Mouse (Mus musculus): ENCODE data around the gene Gm17334.

The Gm17334 gene

GRCm38 (mm10) chr11:53804569-53805344, 31.8 kb upstream of the Gm17334 start:
- TF ChIP-seq GATA4 (IDR thresholded peaks at IDR 0.05; ENCODE audit: insufficient replicate concordance, low read length), result no peak

- TF ChIP-seq GATA4 (IDR thresholded peaks at IDR 0.05; ENCODE audit: insufficient replicate concordance, low read length), result no peak
Observed at GRCm38 (mm10) chr11:53803494-53803893, 30.5 kb upstream of the Gm17334 start.

GRCm38 (mm10) chr11:53803093-53803492, 30.1 kb upstream of the Gm17334 start:
- no peak for TF ChIP-seq GATA4 (IDR thresholded peaks at IDR 0.05; ENCODE audit: insufficient replicate concordance, low read length)

- TF ChIP-seq GATA4 (IDR thresholded peaks at IDR 0.05; ENCODE audit: insufficient replicate concordance, low read length), result no peak
Observed at GRCm38 (mm10) chr11:53800975-53801374, 28.0 kb upstream of the Gm17334 start.

GRCm38 (mm10) chr11:53800036-53800435, 27.0 kb upstream of the Gm17334 start:
- no peak for TF ChIP-seq GATA4 (IDR thresholded peaks at IDR 0.05; ENCODE audit: insufficient replicate concordance, low read length)

GRCm38 (mm10) chr11:53798041-53798711, 25.2 kb upstream of the Gm17334 start:
- TF ChIP-seq GATA4 (IDR thresholded peaks at IDR 0.05; ENCODE audit: insufficient replicate concordance, low read length), result no peak

- TF ChIP-seq GATA4 (IDR thresholded peaks at IDR 0.05; ENCODE audit: insufficient replicate concordance, low read length), result no peak
Observed at GRCm38 (mm10) chr11:53797386-53797920, 24.5 kb upstream of the Gm17334 start.

GRCm38 (mm10) chr11:53796409-53797151, 23.6 kb upstream of the Gm17334 start:
- peak; percentile 34; the same call in 1 of the 2 replicates for TF ChIP-seq GATA4 (IDR thresholded peaks at IDR 0.05; ENCODE audit: insufficient replicate concordance, low read length)

GRCm38 (mm10) chr11:53795813-53796212, 22.8 kb upstream of the Gm17334 start:
- no peak for TF ChIP-seq GATA4 (IDR thresholded peaks at IDR 0.05; ENCODE audit: insufficient replicate concordance, low read length)

GRCm38 (mm10) chr11:53794671-53795557, 21.9 kb upstream of the Gm17334 start:
- TF ChIP-seq GATA4 (IDR thresholded peaks at IDR 0.05; ENCODE audit: insufficient replicate concordance, low read length), result no peak

- TF ChIP-seq GATA4 (IDR thresholded peaks at IDR 0.05; ENCODE audit: insufficient replicate concordance, low read length), result no peak
Observed at GRCm38 (mm10) chr11:53794015-53794414, 21.0 kb upstream of the Gm17334 start.

GRCm38 (mm10) chr11:53792986-53793385, 20.0 kb upstream of the Gm17334 start:
- TF ChIP-seq GATA4 (IDR thresholded peaks at IDR 0.05; ENCODE audit: insufficient replicate concordance, low read length), result no peak

- no peak for TF ChIP-seq GATA4 (IDR thresholded peaks at IDR 0.05; ENCODE audit: insufficient replicate concordance, low read length)
Observed at GRCm38 (mm10) chr11:53789277-53789676, 16.3 kb upstream of the Gm17334 start.

GRCm38 (mm10) chr11:53788196-53788595, 15.2 kb upstream of the Gm17334 start:
- TF ChIP-seq GATA4 (IDR thresholded peaks at IDR 0.05; ENCODE audit: insufficient replicate concordance, low read length), result peak; percentile 28; the same call in 1 of the 2 replicates

Data from liver, adult (tissue).